Mouse (Mus musculus) embryonic facial prominence, embryonic 14.5 days (tissue): ENCODE results near the gene Ppwd1. TPM values are rescaled to one million over a fixed set of nuclear protein-coding genes. Genes with fewer than 3 reads are reported as not detected.

ENCODE experiments used
- ATAC-seq: fragments of 200-750 bp; cut with Nextera tagmentation; 2 replicates; pipeline ENCODE4 v1.8.0; 2017; ENCODE audit warnings: low read depth, moderate number of reproducible peaks, moderate TSS enrichment
- DNase-seq: peaks from one replicate; pipeline ENCODE4 v3.0.0-alpha.2; 2015; ENCODE audit warnings: low spot score
- H3K27ac ChIP-seq: fragments of 300-500 bp; sonication (generic); replicated peaks from 2 replicates; pipeline ENCODE4 v1.5.1; 2014; ENCODE audit warnings: low read depth, mild to moderate bottlenecking, low read length, moderate library complexity
- H3K27me3 ChIP-seq: fragments of 300-500 bp; sonication (generic); replicated peaks from 2 replicates; pipeline ENCODE4 v1.6.1; 2014; ENCODE audit warnings: low read length; ENCODE audit not compliant: control insufficient read depth, insufficient read depth
- H3K36me3 ChIP-seq: fragments of 300-500 bp; sonication (generic); 2 replicates; pipeline ENCODE4 v1.6.1; 2014; ENCODE audit warnings: low read length, mixed read lengths; ENCODE audit not compliant: control insufficient read depth, insufficient read depth
- H3K4me1 ChIP-seq: fragments of 300-500 bp; sonication (generic); 2 replicates; pipeline ENCODE4 v1.6.1; 2014; ENCODE audit warnings: antibody characterized with exemption, low read length; ENCODE audit not compliant: control insufficient read depth, insufficient read depth
- H3K4me2 ChIP-seq: fragments of 300-500 bp; sonication (generic); 2 replicates; pipeline ENCODE4 v1.6.1; 2014; ENCODE audit warnings: low read depth, mild to moderate bottlenecking, low read length, moderate library complexity, mixed read lengths
- H3K4me3 ChIP-seq: fragments of 300-500 bp; sonication (generic); 2 replicates; pipeline ENCODE4 v1.5.1; 2014; ENCODE audit warnings: low read depth, mild to moderate bottlenecking, low read length
- H3K9ac ChIP-seq: fragments of 300-500 bp; sonication (generic); 2 replicates; pipeline ENCODE4 v1.6.1; 2014; ENCODE audit warnings: low read depth, mild to moderate bottlenecking, low read length, moderate library complexity, mixed read lengths
- H3K9me3 ChIP-seq: fragments of 300-500 bp; sonication (generic); 2 replicates; pipeline ENCODE4 v1.6.1; 2016; ENCODE audit warnings: low read length; ENCODE audit not compliant: control insufficient read depth
- WGBS: fragments of 180-500 bp; shearing (Covaris S2); extraction: QIAGEN DNeasy Blood & Tissue Kit; methylation state at CpG from one replicate; pipeline ENCODE4 v1.1.7; 2014; 5-methylcytosine and 5-hydroxymethylcytosine counted together
- polyA plus RNA-seq: library from polyadenylated mRNA; unstranded; fragments of >200 nt; fragmentation: Nextera tagmentation; extraction: Ambion mirVana; gene quantifications from 2 replicates; pipeline ENCODE4 v1.2.1, GENCODE M21; 2014

Gene Ppwd1
- polyA plus RNA-seq, 1 experiment from 2014 or later = 13.1 TPM

- peak; percentile 100 for DNase-seq
- peak; percentile 98 for ATAC-seq
- peaks cover 14% of the 10 kb centered on the region for H3K4me1 ChIP-seq
- H3K36me3 ChIP-seq = peaks cover 16% of the 10 kb centered on the region
- H3K4me3 ChIP-seq = peak within 1 kb of the TSS; percentile 81
- peak within 1 kb of the TSS; percentile 80 for H3K27ac ChIP-seq
- peak within 1 kb of the TSS; percentile 81 for H3K9ac ChIP-seq
- peak within 1 kb of the TSS; percentile 70 for H3K4me2 ChIP-seq
- no peaks in the 10 kb centered on the region for H3K9me3 ChIP-seq
- no peaks in the 10 kb centered on the region for H3K27me3 ChIP-seq
- under 1% methylated on average over 31 of the region's 38 CpGs for WGBS
These were observed 50.0 kb downstream of the Ppwd1 start, which contains the start of gene Trim23 for GRCm38 (mm10) chr13:104178650-104179121. TSS of gene Trim23 (plus strand) at chr13:104178797.

GRCm38 (mm10) chr13:104177796-104178649 is 50.6 kb downstream of the Ppwd1 start, which contains the start of gene Trappc13:
TSS of gene Trappc13 (minus strand) at chr13:104178469.
- Histone ChIP-seq H3K27me3 (no peaks in the 10 kb centered on the region), H3K4me1 (peaks cover 14% of the 10 kb centered on the region), H3K9ac (peak within 1 kb of the TSS; percentile 81), H3K4me2 (peak within 1 kb of the TSS; percentile 70), H3K9me3 (no peaks in the 10 kb centered on the region), H3K36me3 (peaks cover 15% of the 10 kb centered on the region), H3K27ac (peak within 1 kb of the TSS; percentile 80), H3K4me3 (peak within 1 kb of the TSS; percentile 81)
- DNase-seq = peak; percentile 93
- under 1% methylated on average over 32 of the region's 32 CpGs for WGBS
- ATAC-seq = peak; percentile 87

- 71% methylated on average over 3 of the region's 3 CpGs for WGBS
- Histone ChIP-seq H3K4me1 (peaks cover 14% of the 10 kb centered on the region), H3K9ac (peak overlapping the region; percentile 53), H3K4me3 (peak overlapping the region; percentile 81), H3K9me3 (no peaks in the 10 kb centered on the region), H3K36me3 (peaks cover 10% of the 10 kb centered on the region; the same call in 1 of the 2 replicates), H3K27me3 (no peaks in the 10 kb centered on the region), H3K27ac (no peak overlapping the region), H3K4me2 (peak overlapping the region; percentile 70)
- ATAC-seq (no peak), DNase-seq (no peak)
These were observed 51.8 kb downstream of the Ppwd1 start for GRCm38 (mm10) chr13:104176874-104177273.

GRCm38 (mm10) chr13:104172498-104172897 is 56.1 kb downstream of the Ppwd1 start:
- H3K9ac ChIP-seq = no peak overlapping the region
- peaks cover 8% of the 10 kb centered on the region for H3K4me1 ChIP-seq
- no peak for ATAC-seq
- no peak overlapping the region for H3K4me2 ChIP-seq
- 0 out of 2 replicates have a peak, but pooled peaks cover 3% of the 10 kb centered on the region for H3K9me3 ChIP-seq
- no peaks in the 10 kb centered on the region for H3K27me3 ChIP-seq
- DNase-seq = no peak
- H3K36me3 ChIP-seq = peaks cover 19% of the 10 kb centered on the region
- H3K27ac ChIP-seq = no peak overlapping the region
- H3K4me3 ChIP-seq = no peak overlapping the region

- Histone ChIP-seq H3K4me3 (no peak overlapping the region), H3K4me2 (no peak overlapping the region), H3K9me3 (0 out of 2 replicates have a peak, but pooled peaks cover 3% of the 10 kb centered on the region), H3K27me3 (no peaks in the 10 kb centered on the region), H3K4me1 (0 out of 2 replicates have a peak, but pooled peaks cover 4% of the 10 kb centered on the region), H3K36me3 (peaks cover 25% of the 10 kb centered on the region), H3K9ac (no peak overlapping the region), H3K27ac (no peak overlapping the region)
- DNase-seq = no peak
- no peak for ATAC-seq
- 92% methylated on average over 5 of the region's 5 CpGs for WGBS
These were observed 56.9 kb downstream of the Ppwd1 start for GRCm38 (mm10) chr13:104171711-104172110.

GRCm38 (mm10) chr13:104155686-104156085 is 73.0 kb downstream of the Ppwd1 start:
- H3K9ac ChIP-seq = no peak overlapping the region
- no peak overlapping the region for H3K4me2 ChIP-seq
- H3K4me3 ChIP-seq = no peak overlapping the region
- H3K9me3 ChIP-seq = no peaks in the 10 kb centered on the region
- H3K4me1 ChIP-seq = 0 out of 2 replicates have a peak, but pooled peaks cover 4% of the 10 kb centered on the region
- H3K36me3 ChIP-seq = peaks cover 51% of the 10 kb centered on the region
- H3K27ac ChIP-seq = peak overlapping the region; percentile 67; the same call in 1 of the 2 replicates
- peak; percentile 71 for DNase-seq
- ATAC-seq = no peak
- H3K27me3 ChIP-seq = no peaks in the 10 kb centered on the region
- 45% methylated on average over 1 of the region's 1 CpGs for WGBS

Other genes starting within 250 kb of the Ppwd1 start
- 20.2 and 21.5 TPM in 2 replicates for gene Nln, start 119.2 kb downstream of the Ppwd1 start, polyA plus RNA-seq
- 8.0 and 8.9 TPM in 2 replicates for gene Sgtb, start 119.1 kb downstream of the Ppwd1 start, polyA plus RNA-seq
- 50.6 and 50.8 TPM in 2 replicates for gene Trappc13, start 50.4 kb downstream of the Ppwd1 start, polyA plus RNA-seq
- 20.6 and 22.2 TPM in 2 replicates for gene Trim23, start 50.0 kb downstream of the Ppwd1 start, polyA plus RNA-seq
- gene Cenpk, start 232 bp downstream of the Ppwd1 start, polyA plus RNA-seq = 52.3 and 53.4 TPM in 2 replicates
- 3.1 and 4.5 TPM in 2 replicates for gene Adamts6, start 59.0 kb upstream of the Ppwd1 start, polyA plus RNA-seq